Mouse (Mus musculus) urinary bladder, adult 18-20 months (tissue): ENCODE data around the gene Vps26c.
"Not testable (repeated sequence)": the region's sequence is repeated elsewhere in the genome, so short reads cannot be mapped to it uniquely, and the experiment has no call there.

ENCODE experiments used
- DNase-seq, 2 experiments: peaks; one replicate each; pipeline ENCODE4 v3.0.0; 2022; ENCODE audit warnings: low spot score in 2 of 2, mixed read lengths in 2 of 2

Vps26c gene

DNA sequence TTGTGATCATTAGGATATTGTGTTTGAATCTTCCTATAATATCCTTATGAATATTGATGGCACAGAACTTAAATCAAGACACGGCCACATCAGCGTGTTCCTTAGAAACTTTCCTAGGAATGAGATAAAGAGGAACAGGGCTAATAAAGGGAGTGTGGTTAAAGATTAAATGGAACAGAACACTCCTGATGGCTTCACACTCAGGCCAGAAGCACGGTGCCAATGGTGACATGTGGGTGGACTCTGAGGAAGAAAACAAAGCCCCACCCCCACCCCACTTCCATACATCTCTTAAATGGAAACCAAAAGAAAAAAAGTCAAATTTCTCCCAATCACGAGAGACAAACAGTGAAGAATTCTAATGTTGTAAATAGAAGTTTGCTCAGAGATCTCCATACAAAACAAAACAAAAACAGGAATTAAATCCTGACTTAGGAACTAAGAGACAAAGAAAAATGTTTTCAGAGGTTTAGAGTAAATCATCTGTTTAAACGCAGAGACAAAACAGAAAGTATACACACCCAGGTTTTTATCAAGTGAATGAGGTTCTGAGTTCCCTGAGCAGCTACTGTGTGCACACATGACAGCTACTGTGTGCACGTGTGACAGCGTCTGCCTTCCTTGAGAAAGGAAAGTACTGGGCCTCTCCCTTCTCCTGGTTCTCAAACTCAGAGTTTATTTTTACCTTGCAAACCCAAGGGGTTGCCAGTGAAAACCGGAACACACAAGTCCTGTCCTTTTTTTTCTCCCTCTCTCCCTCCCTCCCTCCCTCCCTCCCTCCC, 19.3 kb upstream of the Vps26c start:
- DNase-seq: no peak

DNA sequence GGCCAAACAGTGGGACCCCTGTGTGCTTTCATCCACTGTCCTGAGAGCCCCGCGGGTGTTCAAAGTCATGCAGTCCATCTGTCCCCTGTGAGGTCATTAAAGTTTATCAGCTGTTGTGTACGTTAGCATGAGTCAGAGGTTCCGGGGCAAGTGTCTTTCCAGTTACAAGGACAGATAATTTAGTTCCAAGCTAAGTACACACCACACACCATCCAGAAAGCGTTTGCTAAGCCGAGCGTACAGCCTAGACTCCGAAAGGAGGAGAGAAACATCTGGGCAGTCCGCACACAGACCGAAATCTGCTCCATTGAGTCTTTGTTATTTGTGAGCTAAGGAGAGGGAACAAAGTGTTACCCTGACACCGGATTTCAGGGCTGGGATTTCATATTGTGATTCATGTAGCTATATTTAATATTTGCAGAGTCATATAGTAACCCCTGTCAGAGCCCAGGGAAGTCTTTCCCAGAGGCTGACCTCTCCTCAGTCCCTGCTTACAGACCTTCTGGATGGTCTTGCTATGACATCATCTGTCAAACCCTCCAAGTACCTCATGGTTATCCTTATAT, 18.0 kb upstream of the Vps26c start:
- DNase-seq: no peak

DNA sequence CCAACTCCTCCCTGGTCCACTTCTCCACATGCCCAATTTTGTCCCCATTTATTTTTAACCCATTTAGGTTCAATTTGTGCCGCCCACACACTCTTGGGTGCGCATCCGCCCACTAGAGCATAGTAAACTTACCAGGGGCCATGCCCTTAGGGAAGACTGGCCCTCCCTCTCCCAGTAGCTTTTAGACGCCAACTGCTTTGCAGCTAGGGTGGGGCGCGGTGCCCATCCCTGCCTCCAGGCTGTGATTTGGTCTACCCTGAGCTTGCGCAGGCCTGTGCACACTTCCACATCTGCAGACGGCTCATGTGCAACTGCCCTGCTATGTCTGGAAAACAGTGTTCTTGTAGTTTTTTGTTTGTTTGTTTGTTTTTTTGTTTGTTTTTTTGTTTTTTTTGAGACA, 16.3 kb upstream of the Vps26c start:
- DNase-seq: no peak

DNA sequence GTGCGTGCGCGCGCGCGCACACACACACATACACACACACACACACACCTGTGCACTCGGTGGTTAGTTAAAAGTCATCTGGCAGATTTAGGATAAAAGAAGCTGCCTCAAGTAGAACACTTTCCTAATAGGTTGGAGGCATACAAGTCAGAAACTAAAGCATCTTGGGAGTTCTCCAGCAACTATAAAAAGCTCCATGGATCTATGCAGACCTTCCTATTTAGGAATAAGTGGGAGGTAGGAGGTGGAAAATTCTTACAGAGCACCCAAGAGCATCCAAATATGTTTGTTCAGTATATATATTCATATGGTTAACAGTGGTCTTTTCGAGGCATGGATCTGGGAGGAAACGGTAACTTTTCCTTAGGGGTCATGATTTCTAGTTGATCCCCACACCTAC, 13.5 kb upstream of the Vps26c start:
- DNase-seq: no peak

DNA sequence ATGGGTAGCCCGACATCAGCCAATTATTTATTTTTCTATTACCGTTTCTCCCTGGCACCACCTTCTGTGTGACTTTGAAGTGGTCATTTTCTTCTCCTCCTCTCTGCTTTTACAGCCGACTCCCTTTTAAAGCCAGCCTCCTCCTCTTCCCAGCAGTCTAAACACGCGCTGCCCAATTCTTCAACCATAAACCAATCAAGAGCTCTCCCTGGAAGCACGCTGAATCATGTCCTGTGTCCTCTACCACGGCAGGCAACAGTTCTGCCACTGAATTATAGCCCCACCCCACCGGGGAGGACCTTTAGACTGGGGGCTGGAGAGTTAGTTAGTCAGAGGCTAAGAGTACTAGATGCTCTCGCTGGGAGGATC, 10.5 kb upstream of the Vps26c start:
- DNase-seq: peak in 1 of 2 experiments; percentile 46

DNA sequence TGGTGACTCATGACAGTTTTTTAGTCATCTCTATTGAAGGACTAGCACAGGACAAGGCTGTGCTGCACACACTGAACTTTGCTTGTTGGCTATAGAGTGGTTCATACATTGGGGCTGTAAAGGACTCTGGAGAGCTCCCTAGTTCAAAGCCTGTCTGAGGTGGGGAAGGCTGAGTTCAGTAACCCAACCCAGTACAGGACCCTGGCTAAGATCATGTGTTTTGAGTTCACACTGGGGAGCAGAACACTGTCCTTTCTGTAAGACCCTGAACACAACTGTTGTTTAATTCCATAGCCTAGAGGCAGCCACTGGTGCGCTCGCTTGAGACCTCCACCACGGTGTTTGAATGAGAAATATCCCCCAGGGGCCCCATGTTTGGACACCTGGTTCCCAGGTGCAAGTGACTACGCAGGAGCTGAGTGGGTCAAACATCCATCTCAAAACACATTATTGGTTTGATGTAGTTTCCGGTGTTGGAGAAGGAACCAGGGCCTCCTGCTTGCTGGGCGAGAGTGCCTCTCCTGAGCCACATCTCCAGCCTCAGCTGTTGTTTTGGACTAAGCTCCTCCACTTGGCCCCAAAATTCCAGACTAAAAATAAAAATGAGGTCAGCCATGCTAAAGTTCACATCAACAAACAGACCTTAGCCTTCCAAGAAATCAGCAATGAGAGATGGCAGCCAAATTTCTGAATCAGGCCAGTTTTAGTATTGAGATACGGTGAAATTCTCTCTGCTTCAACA, 10.0 kb upstream of the Vps26c start:
- peak in 1 of 2 experiments; percentile 39 for DNase-seq

DNA sequence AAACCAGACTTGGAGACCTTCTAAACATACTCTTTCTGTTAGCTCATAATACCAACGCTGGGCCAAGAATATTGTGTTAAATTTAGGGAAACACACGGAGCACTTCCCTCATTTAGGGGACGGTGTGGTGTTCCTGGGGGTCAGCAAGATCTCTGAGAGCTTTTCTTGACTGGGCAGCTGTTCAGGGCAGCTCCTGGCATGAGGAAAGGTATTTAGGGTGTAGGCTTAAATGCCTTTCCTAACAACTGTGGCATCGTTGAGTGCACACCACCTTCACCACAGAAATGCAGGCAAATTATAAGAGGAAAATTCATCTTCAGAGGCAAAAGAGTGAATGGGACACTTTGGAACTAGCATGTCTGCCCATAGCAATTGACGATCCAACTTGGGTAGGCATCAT, 9.1 kb upstream of the Vps26c start:
- DNase-seq: no peak

DNA sequence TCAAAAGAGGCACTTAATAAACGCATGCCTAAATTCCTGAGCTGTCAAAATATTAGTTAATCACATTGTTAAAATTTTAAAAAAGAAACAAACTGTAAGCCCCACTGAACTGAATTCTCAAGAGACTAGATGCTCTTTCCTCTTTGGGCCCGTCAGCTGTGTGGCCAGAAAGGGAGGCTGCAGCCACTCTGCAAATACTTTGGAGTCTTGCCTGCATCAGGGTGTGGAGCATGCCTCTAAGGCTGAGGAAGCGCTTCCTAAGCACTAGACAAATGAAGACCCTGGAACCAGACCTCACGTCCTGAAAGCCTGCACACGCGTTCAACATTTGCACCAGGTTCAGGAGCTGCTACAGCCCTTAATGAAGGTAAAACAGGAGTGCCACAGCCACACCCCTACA, 7.0 kb upstream of the Vps26c start:
- DNase-seq: no peak

DNA sequence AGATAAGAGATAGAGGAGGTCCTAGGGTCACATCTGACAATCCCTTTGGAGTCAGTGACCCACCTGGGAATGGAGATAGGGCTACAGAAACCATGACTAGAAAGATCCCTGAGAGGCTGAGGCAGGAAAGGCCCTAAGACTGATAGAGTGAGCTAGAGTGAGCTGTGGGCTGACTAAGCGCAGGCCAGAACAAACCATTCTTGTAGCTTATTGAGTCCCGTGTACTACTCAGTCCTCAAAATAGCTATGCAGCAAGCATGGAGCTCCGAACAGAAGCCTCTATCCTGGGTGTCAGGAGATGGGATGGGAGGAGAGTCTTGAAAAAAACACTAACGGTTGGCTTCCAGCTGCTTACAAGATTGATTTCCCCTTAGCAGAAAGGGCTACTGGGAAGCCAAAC, 4.6 kb upstream of the Vps26c start:
- no peak for DNase-seq

DNA sequence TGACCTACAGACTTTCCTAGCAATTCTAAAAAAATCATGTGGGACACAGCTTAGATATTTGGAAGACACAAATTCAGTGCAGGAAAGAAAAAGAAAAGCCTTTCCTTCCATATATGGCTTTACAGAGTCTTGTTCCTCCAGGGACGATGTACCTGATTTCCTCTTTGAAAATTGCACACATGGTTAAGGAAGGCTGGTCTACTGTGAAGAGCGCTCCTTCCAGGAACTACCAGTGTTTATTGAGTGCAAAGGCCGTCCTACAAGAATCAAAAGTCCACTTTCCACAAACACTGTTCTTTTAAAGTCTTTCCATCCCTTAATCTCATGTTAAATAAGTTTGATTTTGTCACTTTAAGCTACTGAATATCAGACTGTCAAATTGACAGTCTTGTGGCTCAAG, 916 bp upstream of the Vps26c start:
- DNase-seq: no peak

DNA sequence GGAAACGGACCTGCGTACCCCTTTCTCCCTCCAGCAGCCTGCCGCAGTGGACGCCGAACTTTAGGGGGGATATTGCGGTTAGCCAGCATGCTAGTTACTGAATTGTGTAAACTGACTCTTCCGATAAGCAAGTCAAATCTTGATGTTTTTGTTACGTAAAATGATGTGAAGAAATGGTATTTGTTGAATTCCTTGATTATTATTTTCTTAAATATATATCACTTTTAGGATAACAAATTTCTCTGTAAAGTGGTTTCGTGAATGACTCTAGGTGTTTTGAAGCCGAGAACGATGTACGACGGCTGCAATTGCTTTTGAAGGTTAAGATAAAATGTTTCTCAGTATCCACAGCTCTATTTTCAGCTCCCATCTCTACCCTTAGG, 513 bp upstream of the Vps26c start:
- no peak for DNase-seq

DNA sequence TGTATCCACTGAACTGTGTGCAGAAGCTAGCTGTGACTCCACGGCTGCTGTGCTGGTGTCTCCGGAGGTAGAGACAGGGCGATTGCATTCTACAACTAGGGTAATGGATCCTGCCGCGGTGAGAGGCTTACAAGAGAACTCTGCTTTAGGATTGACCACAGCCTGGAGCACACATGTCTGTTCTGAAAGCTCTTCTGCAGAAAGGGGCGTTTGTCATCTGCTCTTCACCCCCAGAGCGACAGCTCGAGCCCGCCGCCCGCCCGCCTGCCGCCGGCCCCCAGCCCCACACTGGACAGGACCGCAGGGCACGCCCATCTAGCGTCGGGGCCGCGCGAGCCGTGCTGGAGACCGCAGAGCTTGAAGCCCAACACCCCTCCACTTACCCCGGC, 681 bp downstream of the Vps26c start:
- DNase-seq: no peak

DNA sequence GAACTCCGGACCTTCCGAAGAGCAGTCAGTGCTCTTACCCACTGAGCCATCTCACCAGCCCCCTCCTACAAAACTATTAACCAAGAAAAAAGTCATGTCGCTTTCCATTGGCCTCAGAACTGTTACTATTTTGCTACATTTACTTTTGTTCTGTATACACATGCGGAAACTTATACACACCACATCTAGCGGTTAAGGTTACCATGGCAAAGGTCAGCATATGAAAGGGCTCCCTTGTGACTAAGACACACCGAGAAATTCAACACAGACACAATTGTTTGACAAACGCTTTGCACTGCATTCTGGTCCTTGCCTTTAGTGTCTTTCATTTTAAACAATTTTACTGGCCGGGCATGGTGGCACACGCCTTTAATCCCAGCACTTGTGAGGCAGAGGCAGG, 1.9 kb downstream of the Vps26c start:
- DNase-seq: no peak

DNA sequence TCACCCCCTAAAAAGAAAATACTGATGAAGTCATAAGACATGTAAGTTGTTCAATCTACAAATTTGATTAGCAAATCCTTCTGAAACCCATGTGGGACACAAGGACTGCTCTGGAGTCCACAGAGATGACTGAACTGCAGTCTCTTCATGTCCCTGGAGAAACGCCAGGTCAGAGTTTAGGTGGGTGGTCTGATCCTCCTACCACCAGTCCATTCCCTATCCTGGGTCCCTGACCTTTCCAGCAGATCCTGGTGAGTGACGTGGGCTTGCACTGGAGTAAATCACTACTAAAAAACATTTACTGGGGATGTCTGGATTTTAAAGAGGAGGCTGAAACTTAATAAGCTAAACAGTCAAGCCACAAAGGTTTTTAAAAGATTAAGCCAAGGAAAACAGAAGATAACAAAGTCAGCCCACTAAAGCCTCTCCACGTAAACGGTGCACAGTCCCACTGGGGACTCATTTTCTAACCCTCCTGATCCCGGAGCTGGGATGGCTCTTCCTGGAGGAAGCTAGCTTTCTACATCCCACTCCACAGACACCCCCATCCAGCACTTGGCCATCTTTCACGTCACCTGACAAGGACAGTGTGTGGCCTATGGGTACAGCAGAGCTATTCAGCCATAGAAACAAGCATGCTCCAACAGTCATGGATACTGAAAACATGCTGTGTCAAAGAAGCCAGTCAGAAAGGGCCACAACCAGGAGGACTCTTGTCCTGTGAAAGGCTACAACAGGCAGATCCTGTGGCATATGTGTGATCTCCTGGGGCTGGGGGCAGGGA, 2.8 kb downstream of the Vps26c start:
- no peak for DNase-seq

DNA sequence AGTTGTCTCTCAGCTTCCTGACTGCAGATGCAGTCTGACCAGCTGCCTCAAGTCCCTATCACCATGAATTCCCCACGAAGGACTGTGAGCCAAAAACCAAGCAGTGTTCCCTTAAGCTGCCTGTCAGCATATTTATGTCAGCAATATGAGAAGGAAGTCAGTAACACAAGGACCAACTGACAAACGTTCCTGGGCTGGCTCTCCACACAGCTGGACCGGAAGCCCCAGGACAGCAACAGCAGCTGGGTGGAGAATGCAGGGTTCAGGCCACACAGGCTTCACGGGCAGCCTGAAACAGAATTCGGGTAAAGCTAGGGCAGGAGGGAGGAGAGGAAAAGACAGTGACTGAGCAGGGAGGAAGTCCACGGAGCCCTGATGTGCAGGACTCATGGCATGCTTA, 7.6 kb downstream of the Vps26c start:
- peak in 1 of 2 experiments; percentile 28 for DNase-seq

DNA sequence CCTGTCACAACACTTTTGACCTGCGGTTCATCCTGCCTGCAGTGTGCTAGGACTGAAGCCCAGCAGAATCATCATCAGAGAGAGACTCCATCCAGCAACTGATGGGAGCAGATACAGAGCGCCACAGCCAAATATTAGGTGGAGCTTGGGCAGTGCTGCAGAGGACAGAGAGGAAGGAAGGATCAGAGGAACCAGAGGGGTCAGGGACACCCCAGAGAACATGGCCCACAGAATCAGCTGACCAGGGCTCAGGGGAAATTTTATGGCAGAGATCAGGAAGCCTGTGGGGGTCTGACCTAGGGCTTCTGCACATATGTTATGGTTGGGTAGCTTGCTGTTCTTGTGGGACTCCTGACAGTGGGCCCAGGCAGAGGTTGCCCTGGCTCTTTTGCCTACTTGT, 9.0 kb downstream of the Vps26c start:
- DNase-seq: no peak

DNA sequence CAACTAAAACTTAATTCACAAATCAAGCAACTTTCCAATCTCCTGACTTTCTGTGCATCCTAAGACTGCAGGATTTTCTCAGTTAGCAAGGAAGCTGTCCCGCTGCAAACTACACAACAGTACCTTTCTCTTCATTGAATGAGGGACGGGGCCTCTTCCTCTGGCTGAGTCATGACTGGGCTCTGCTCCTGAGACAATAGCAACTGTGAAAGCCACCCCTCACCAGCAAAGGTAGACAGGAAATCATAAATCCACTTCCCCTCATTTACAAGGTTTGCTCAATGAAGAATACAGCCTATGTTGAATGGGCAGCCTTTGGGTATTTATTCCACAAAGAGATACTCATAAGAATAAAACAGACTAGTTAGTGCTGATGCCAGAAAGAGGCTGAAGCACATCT, 16.6 kb downstream of the Vps26c start:
- no peak for DNase-seq

DNA sequence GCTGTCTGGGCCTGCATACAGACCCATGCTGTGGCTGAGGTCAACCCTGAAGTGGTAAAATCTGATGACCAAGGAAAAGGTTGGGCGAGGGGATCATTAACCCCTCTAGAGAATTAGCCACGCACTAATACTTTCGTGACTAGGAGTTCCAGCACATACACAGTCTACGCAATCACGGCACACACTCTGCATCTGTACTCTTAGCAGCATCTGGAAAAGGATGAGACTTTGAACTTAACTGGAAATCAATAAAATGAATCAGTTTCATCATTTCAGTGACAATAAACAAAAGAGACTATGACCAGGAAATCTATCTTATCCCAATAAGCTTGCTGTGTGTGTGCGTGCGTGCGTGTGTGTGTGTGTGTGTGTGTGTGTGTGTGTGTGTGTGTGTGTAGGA, 17.9 kb downstream of the Vps26c start:
- DNase-seq: no peak

DNA sequence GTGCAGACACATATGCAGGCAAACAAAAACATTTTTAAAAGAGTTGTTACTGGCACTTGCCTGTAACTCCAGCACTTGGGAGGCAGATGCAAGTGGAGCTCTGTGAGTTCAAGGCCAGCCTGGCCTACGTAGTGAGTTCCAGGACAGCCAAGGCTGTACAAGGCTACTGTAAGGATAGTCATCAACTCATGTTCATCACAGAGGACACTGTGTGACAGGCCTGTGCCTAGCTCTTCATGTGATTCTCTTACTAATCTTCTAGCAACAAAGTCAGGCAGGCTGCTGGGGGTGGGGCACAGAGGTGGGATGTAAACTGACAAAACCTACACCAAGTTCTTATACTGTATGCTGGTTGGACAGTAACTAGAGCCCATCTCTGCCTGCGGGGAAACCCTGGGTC, 19.6 kb downstream of the Vps26c start:
- DNase-seq: no peak

DNA sequence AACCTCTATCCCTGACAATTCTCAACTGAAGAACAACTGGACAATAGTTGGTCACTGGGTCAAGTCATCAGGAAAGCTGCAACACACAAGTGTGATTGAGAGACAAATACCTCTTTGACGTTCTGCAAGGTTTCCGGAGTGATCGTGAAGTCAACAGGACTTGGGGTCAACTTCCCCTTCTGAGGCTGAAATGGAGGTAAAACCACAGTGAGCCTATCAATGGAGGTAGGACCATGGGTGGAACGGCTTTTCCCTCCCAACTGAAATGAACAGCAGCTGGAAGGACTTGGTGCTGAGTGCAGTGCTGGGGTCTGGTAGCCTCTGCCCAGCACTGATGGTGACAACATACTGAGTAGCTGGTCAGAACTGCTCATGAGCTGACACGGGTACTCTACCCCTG, 22.4 kb downstream of the Vps26c start:
- no peak for DNase-seq

DNA sequence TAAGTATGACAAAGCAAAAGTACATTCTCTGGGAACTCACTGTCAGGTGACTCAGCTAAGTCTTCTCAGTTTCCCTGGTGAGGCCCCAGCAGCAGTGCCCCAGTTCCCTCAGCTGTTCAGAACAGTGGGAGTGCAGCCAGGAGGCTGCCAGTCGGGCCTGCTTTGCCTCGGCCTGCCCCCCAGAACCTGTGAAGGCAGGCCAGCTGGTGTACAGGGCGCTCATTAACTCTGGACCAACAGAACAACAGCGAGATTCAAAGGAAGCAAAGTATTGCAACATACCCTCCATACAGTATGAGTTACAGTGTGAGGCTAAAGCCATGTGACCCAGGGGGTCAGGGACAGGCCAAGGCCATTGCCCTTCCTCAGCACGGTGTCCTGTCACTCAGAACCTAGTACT, 28.7 kb downstream of the Vps26c start:
- DNase-seq: peak; percentile 31 to 66

DNA sequence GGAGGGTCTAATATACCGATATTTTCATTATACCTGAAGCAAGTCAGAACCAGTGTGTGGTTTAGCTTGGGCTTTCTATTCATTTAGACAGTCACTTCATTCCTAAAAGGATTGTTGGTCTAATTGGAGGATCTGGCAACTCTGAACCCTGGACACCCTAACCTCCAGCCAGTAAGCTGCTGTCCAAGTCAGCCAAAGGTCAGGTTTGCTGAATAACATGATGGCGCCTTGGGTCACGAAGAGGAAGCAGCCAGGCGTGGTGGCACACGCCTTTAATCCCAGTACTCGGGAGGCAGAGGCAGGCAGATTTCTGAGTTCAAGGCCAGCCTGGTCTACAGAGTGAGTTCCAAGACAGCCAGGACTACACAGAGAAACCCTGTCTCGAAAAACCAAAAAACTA, 29.5 kb downstream of the Vps26c start:
- not testable (repeated sequence) for DNase-seq
